Mouse (Mus musculus) hindbrain, embryonic 11.5 days (tissue): ENCODE measurements around the gene Map7d2. TPM values are rescaled to one million over a fixed set of nuclear protein-coding genes. Genes with fewer than 3 reads are reported as not detected.
A peak's percentile ranks its signal among the peaks of the same experiment; 100 is the strongest.

Experiments used
- ATAC-seq: fragments of 200-750 bp; cut with Nextera tagmentation; 2 replicates; pipeline ENCODE4 v1.8.0; 2017; ENCODE audit warnings: mild to moderate bottlenecking, moderate TSS enrichment, moderate library complexity; ENCODE audit not compliant: low FRiP score
- DNase-seq: peaks from one replicate; pipeline ENCODE4 v3.0.0-alpha.2; 2015; ENCODE audit warnings: low spot score
- H3K27ac ChIP-seq: fragments of 300-500 bp; sonication (generic); 2 replicates; pipeline ENCODE4 v1.5.1; 2014; ENCODE audit warnings: mild to moderate bottlenecking, low read depth, low read length
- H3K27me3 ChIP-seq: fragments of 300-500 bp; sonication (generic); 2 replicates; pipeline ENCODE4 v1.6.1; 2014; ENCODE audit warnings: mild to moderate bottlenecking, low read length, moderate library complexity, mixed read lengths; ENCODE audit not compliant: control insufficient read depth, insufficient read depth
- H3K36me3 ChIP-seq: fragments of 300-500 bp; sonication (generic); 2 replicates; pipeline ENCODE4 v1.6.1; 2014; ENCODE audit warnings: mild to moderate bottlenecking, low read length, moderate library complexity, mixed read lengths; ENCODE audit not compliant: control insufficient read depth, insufficient read depth
- H3K4me1 ChIP-seq: fragments of 300-500 bp; sonication (generic); replicated peaks from 2 replicates; pipeline ENCODE4 v1.6.1; 2014; ENCODE audit warnings: low read length, mixed read lengths; ENCODE audit not compliant: control insufficient read depth, insufficient read depth
- H3K4me2 ChIP-seq: fragments of 300-500 bp; sonication (generic); replicated peaks from 2 replicates; pipeline ENCODE4 v1.6.1; 2014; ENCODE audit warnings: mild to moderate bottlenecking, low read depth, low read length
- H3K4me3 ChIP-seq: fragments of 300-500 bp; sonication (generic); 2 replicates; pipeline ENCODE4 v1.5.1; 2014; ENCODE audit warnings: low read depth, low read length
- H3K9ac ChIP-seq: fragments of 300-500 bp; sonication (generic); 2 replicates; pipeline ENCODE4 v1.6.1; 2014; ENCODE audit warnings: low read depth, low read length
- H3K9me3 ChIP-seq: fragments of 300-500 bp; sonication (generic); 2 replicates; pipeline ENCODE4 v1.6.1; 2016; ENCODE audit warnings: low read length; ENCODE audit not compliant: control insufficient read depth
- WGBS: fragments of 180-500 bp; shearing (Covaris S2); extraction: QIAGEN DNeasy Blood & Tissue Kit; methylation state at CpG from one replicate; pipeline ENCODE4 v1.1.7; 2014; 5-methylcytosine and 5-hydroxymethylcytosine counted together
- polyA plus RNA-seq: library from polyadenylated mRNA; unstranded; fragments of >200 nt; fragmentation: Nextera tagmentation; extraction: Ambion mirVana; gene quantifications from 2 replicates; pipeline ENCODE4 v1.2.1, GENCODE M21; 2014

The Map7d2 gene
- polyA plus RNA-seq, 1 experiment from 2014 or later = 17.8 TPM

DNA sequence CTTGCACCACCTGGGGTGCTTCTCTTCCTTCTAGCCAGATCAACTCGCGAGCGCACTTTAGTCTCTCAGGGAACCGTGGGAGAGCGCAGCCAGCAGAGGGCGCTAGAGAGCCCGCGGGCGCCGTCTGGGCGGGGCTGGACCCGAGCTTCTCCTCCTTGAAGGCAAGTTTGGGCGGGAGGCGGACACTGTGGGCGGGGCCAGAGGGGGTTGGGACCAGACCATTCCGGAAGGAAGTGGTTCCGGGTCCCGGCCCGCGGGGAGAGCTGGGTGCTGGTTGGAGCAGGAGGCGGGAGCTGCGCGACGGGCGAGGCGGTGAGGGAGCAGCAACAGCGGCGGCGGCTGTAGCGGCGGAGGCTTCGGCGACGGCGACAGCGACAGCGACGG, 118.0 kb downstream of the Map7d2 start:
- Histone ChIP-seq H3K4me3 (peak overlapping the region; percentile 55), H3K27ac (peak overlapping the region; percentile 79), H3K9me3 (no peaks in the 10 kb centered on the region), H3K9ac (peak overlapping the region; percentile 46; the same call in 1 of the 2 replicates), H3K36me3 (no peaks in the 10 kb centered on the region), H3K4me1 (no peaks in the 10 kb centered on the region), H3K27me3 (no peaks in the 10 kb centered on the region), H3K4me2 (peak overlapping the region; percentile 44)
- ATAC-seq (peak; percentile 98), DNase-seq (peak; percentile 95)
- WGBS = 2% methylated on average over 32 of the region's 38 CpGs

DNA sequence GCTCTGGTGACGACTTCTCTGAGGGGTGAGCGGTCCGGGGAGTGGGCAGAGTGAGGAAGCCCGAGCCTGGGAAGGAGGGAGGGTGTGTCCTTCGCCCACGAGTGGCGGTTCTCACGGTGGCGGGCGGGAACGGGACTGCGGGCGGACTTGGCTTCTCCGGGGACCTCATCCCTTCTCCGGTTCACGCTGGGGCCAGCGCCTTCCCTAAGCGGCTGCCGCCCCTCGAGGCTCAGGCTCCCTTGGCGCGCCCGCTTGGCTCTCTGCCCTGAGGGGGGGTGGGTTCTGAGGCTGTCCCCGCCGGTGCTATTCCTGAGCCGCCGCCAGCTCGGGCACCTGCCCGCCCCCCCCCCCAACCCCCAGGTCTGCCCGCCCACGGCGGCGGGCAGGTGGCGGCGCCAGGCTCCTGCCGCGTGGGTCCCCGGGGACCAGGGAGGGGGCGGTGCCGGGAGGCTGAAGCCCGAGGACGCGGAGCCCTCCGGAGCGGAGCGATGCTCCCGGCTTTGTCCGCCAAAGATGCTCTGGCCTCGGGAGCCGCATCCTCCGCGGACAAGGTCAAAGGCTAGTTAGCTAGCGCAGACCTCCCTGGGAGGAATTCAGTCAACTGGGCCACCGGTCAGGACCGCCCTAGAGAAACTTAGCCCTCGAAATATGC, 118.6 kb downstream of the Map7d2 start:
- Histone ChIP-seq H3K9ac (peak overlapping the region; percentile 46), H3K4me3 (peak overlapping the region; percentile 55), H3K4me2 (peak overlapping the region; percentile 44), H3K27me3 (no peaks in the 10 kb centered on the region), H3K4me1 (no peaks in the 10 kb centered on the region), H3K27ac (peak overlapping the region; percentile 79), H3K36me3 (no peaks in the 10 kb centered on the region), H3K9me3 (no peaks in the 10 kb centered on the region)
- DNase-seq = peak; percentile 49
- WGBS = 15% methylated on average over 35 of the region's 56 CpGs
- ATAC-seq = no peak; the same call in none of the 2 replicates

DNA sequence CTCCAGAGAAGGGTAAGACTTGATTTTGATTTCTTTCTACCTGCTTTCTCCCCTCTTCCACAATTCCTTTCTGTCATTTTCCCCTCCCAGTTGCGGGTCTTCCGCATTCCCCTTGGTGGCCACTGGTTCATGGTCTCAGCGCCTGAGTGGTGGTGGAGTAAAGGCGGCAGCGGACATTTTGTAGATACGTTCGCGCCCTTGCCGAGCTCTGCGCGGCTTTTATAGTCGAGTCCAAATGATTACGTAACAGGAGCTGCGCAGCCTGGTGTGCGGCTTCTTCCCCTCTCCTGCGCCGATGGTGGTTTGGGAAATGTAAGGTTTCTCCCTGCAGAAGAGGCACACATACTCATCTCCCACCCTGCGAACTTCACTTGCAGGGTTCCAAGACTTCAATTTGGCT, 127.6 kb downstream of the Map7d2 start:
- H3K9me3 ChIP-seq = no peaks in the 10 kb centered on the region
- no peak overlapping the region for H3K4me3 ChIP-seq
- H3K27ac ChIP-seq = no peak overlapping the region
- H3K27me3 ChIP-seq = no peaks in the 10 kb centered on the region
- no peaks in the 10 kb centered on the region for H3K4me1 ChIP-seq
- 82% methylated on average over 17 of the region's 18 CpGs for WGBS
- no peak overlapping the region for H3K9ac ChIP-seq
- H3K36me3 ChIP-seq = no peaks in the 10 kb centered on the region
- no peak for DNase-seq
- no peak for ATAC-seq
- H3K4me2 ChIP-seq = no peak overlapping the region

DNA sequence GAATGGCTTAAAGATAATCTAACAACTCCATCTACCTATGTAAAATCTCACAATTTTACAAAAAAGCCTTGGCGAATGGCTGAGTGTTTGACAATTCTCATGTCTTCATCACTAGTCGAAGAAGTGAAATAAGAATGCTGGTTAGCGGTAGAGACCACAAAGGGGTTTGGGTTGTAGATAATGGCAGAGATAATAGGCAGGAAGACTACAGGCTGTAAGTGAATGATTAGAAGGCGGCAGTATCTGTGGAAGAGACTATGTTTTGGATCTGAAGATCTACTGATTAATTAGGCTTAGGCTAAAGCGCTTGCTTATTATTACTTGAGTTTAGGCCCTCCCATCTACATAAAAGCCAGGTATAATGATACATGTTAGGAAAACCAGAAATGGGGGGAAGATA, 132.7 kb downstream of the Map7d2 start:
- no peaks in the 10 kb centered on the region for H3K4me1 ChIP-seq
- 94% methylated on average over 5 of the region's 5 CpGs for WGBS
- H3K4me2 ChIP-seq = no peak overlapping the region
- no peaks in the 10 kb centered on the region for H3K36me3 ChIP-seq
- H3K4me3 ChIP-seq = no peak overlapping the region
- ATAC-seq (no peak), DNase-seq (no peak)
- no peaks in the 10 kb centered on the region for H3K27me3 ChIP-seq
- no peaks in the 10 kb centered on the region for H3K9me3 ChIP-seq
- H3K27ac ChIP-seq = no peak overlapping the region
- no peak overlapping the region for H3K9ac ChIP-seq

Other genes with a start within 250 kb of the Map7d2 start
- gene Rps6ka3, start 204.3 kb upstream of the Map7d2 start, polyA plus RNA-seq = 6.2 and 8.9 TPM in 2 replicates
- gene Eif1ax, start 42.4 kb upstream of the Map7d2 start, polyA plus RNA-seq = 153 and 161 TPM in 2 replicates
- 27.9 and 29.6 TPM in 2 replicates for gene Bclaf3, start 112.1 kb downstream of the Map7d2 start, polyA plus RNA-seq
- gene Sh3kbp1, start 212.7 kb downstream of the Map7d2 start, polyA plus RNA-seq = 31.4 and 35.4 TPM in 2 replicates